ENCODE assay signal across 20 mouse cellular contexts in the genomic region with DNA sequence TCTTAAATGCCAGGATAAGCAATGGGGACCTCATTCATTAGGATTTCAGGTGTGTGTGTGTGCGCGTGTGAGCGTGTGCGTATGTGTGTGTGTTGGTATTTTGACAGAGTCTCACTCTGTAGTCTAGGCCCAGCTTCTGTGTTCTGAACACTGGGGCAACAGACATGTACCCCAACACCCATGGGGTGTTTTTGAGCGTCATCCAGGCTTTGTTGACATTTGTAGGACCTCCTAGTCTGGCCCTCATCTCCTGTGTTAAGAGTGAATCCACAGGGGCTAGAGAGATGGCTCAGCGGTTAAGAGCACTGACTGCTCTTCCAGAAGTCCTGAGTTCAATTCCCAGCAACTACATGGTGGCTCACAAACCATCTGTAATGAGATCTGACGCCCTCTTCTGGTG. TPM values are rescaled to one million over a fixed set of nuclear protein-coding genes. Genes with fewer than 3 reads are reported as not detected.
DNase-seq lines count a peak whose midpoint lies in the region; ATAC-seq and TF ChIP-seq lines count a peak whose summit lies in the region.
"Had no signal": no experiment of that assay in that cellular context is flagged by ENCODE, and none has a peak within 500 bp of the region (broad histone marks: within the 10 kb centered on the region; RNA-seq: fewer than 3 reads in every experiment).

No protein-coding gene starts in this region.

- peak overlapping the region; percentile 97 for H3K4me2 ChIP-seq in hindbrain, embryonic 14.5 days (replicated peaks)
- H3K4me2 ChIP-seq in hindbrain, embryonic 11.5 days (replicated peaks; ENCODE audit: low read depth, low read length): no peak overlapping the region
- no peak overlapping the region for H3K4me2 ChIP-seq in midbrain, postnatal 0 days (ENCODE audit: low read depth, low read length, poor library complexity, severe bottlenecking)
- no peak overlapping the region for H3K4me2 ChIP-seq in myocyte (ENCODE audit: low read depth)

- H3K4me1 ChIP-seq in hindbrain, embryonic 14.5 days (replicated peaks; ENCODE audit: control insufficient read depth, insufficient read depth, low read length): peaks cover 16% of the 10 kb centered on the region; the same call in 1 of the 2 replicates
- H3K4me1 ChIP-seq in hindbrain, embryonic 11.5 days (replicated peaks; ENCODE audit: control insufficient read depth, insufficient read depth, low read length): no peaks in the 10 kb centered on the region; the same call in 1 of the 2 replicates
- H3K4me1 ChIP-seq in midbrain, embryonic 10.5 days: peaks cover 32% of the 10 kb centered on the region
- H3K4me1 ChIP-seq in midbrain, postnatal 0 days (ENCODE audit: insufficient read depth, low read length): no peaks in the 10 kb centered on the region

- ATAC-seq in hindbrain, embryonic 14.5 days (ENCODE audit: low FRiP score): no peak
- no peak for ATAC-seq in hindbrain, embryonic 11.5 days (ENCODE audit: low FRiP score)
- no peak for ATAC-seq in midbrain, postnatal 0 days (ENCODE audit: low FRiP score)
- ATAC-seq in inflammation-experienced regulatory T-cells, adult 6 months: no peak

- no peaks in the 10 kb centered on the region for H3K79me2 ChIP-seq in myocyte (ENCODE audit: control insufficient read depth, insufficient read depth)

- 95% methylated on average over 7 of the region's 7 CpGs for WGBS in hindbrain, embryonic 14.5 days
- WGBS in hindbrain, embryonic 11.5 days: 94% methylated on average over 7 of the region's 7 CpGs
- WGBS in midbrain, embryonic 10.5 days: 95% methylated on average over 7 of the region's 7 CpGs
- WGBS in midbrain, postnatal 0 days: 96% methylated on average over 7 of the region's 7 CpGs

- H3K36me3 ChIP-seq in hindbrain, embryonic 14.5 days (replicated peaks; ENCODE audit: control insufficient read depth, insufficient read depth): no peaks in the 10 kb centered on the region
- H3K36me3 ChIP-seq in hindbrain, embryonic 11.5 days (ENCODE audit: control insufficient read depth, insufficient read depth, low read length): no peaks in the 10 kb centered on the region
- H3K36me3 ChIP-seq in midbrain, embryonic 10.5 days: no peaks in the 10 kb centered on the region
- no peaks in the 10 kb centered on the region for H3K36me3 ChIP-seq in midbrain, postnatal 0 days (ENCODE audit: insufficient read depth, low read length)
- H3K36me3 ChIP-seq in myocyte (ENCODE audit: control insufficient read depth, insufficient read depth): no peaks in the 10 kb centered on the region
- H3K36me3 ChIP-seq: embryonic facial prominence, embryonic 13.5 days; limb, embryonic 15.5 days; liver, embryonic 15.5 days had no signal

- peak overlapping the region; percentile 56; the same call in 1 of the 2 replicates for H3K9ac ChIP-seq in hindbrain, embryonic 14.5 days
- H3K9ac ChIP-seq in hindbrain, embryonic 11.5 days (ENCODE audit: low read depth, low read length): no peak overlapping the region
- H3K9ac ChIP-seq in midbrain, postnatal 0 days (replicated peaks; ENCODE audit: low read length, poor library complexity, severe bottlenecking): no peak overlapping the region
- H3K9ac ChIP-seq: limb, embryonic 15.5 days; liver, embryonic 15.5 days had no signal

- H3K4me3 ChIP-seq in hindbrain, embryonic 14.5 days (replicated peaks; ENCODE audit: low read length): no peak overlapping the region
- no peak overlapping the region for H3K4me3 ChIP-seq in hindbrain, embryonic 11.5 days (ENCODE audit: low read depth, low read length)
- H3K4me3 ChIP-seq in midbrain, embryonic 10.5 days: no peak overlapping the region
- no peak overlapping the region for H3K4me3 ChIP-seq in midbrain, postnatal 0 days (ENCODE audit: low read depth, low read length)
- peak overlapping the region; percentile 38 for H3K4me3 ChIP-seq in myocyte

- peak; percentile 63 for DNase-seq in cerebellum, adult 9-10 months
- DNase-seq in cerebellum, postnatal 25 days: no peak
- DNase-seq in hindbrain, embryonic 14.5 days (ENCODE audit: low spot score): no peak
- no peak for DNase-seq in hindbrain, embryonic 11.5 days (ENCODE audit: low spot score)
- DNase-seq in midbrain, embryonic 10.5 days (ENCODE audit: low spot score): no peak
- DNase-seq in midbrain, postnatal 0 days (ENCODE audit: low spot score): no peak
- DNase-seq: adrenal gland, postnatal 10 days; gastrocnemius, postnatal 25 days; lung, postnatal 10 days; right cerebral cortex, postnatal 14 days had no signal

- H3K27me3 ChIP-seq in hindbrain, embryonic 14.5 days (ENCODE audit: control insufficient read depth, insufficient read depth, low read length): no peaks in the 10 kb centered on the region
- no peaks in the 10 kb centered on the region for H3K27me3 ChIP-seq in hindbrain, embryonic 11.5 days (ENCODE audit: control insufficient read depth, insufficient read depth, low read length)
- no peaks in the 10 kb centered on the region for H3K27me3 ChIP-seq in midbrain, embryonic 10.5 days (ENCODE audit: low read depth, poor library complexity, severe bottlenecking)
- H3K27me3 ChIP-seq in midbrain, postnatal 0 days (ENCODE audit: insufficient read depth, low read length): no peaks in the 10 kb centered on the region
- no peaks in the 10 kb centered on the region for H3K27me3 ChIP-seq in myocyte (ENCODE audit: control insufficient read depth, insufficient read depth, insufficient read length)
- H3K27me3 ChIP-seq: embryonic facial prominence, embryonic 13.5 days; limb, embryonic 15.5 days had no signal

- H3K27ac ChIP-seq in hindbrain, embryonic 14.5 days: no peak overlapping the region; the same call in 1 of the 2 replicates
- no peak overlapping the region for H3K27ac ChIP-seq in hindbrain, embryonic 11.5 days (ENCODE audit: low read depth, low read length)
- H3K27ac ChIP-seq in midbrain, embryonic 10.5 days (replicated peaks): peak overlapping the region; percentile 84; the same call in 1 of the 2 replicates
- H3K27ac ChIP-seq in midbrain, postnatal 0 days (ENCODE audit: low read depth, low read length): no peak overlapping the region
- H3K27ac ChIP-seq: embryonic facial prominence, embryonic 13.5 days; heart, adult 2 months; kidney, postnatal 0 days; limb, embryonic 15.5 days; liver, embryonic 15.5 days had no signal

- no peak for TF ChIP-seq POLR2A in myocyte (IDR thresholded peaks at IDR 0.05; ENCODE audit: insufficient read length, low read depth)

- H3K9me3 ChIP-seq in hindbrain, embryonic 14.5 days (ENCODE audit: control insufficient read depth, low read length): no peaks in the 10 kb centered on the region
- no peaks in the 10 kb centered on the region for H3K9me3 ChIP-seq in hindbrain, embryonic 11.5 days (ENCODE audit: control insufficient read depth, low read length)
- H3K9me3 ChIP-seq in midbrain, embryonic 10.5 days (replicated peaks): peaks cover 6% of the 10 kb centered on the region; the same call in 1 of the 2 replicates
- no peaks in the 10 kb centered on the region for H3K9me3 ChIP-seq in midbrain, postnatal 0 days (ENCODE audit: low read length)
- H3K9me3 ChIP-seq: embryonic facial prominence, embryonic 13.5 days; limb, embryonic 15.5 days; liver, embryonic 15.5 days had no signal

- H3ac ChIP-seq in myocyte (ENCODE audit: control insufficient read depth, insufficient read length): no peak overlapping the region

- no peak for TF ChIP-seq CTCF in midbrain, postnatal 0 days (IDR thresholded peaks at IDR 0.05)

TF ChIP-seq in myocyte, 11 proteins besides CTCF, POLR2A, EP300 and RAD21 (continues in another document):
- no peak for TF ChIP-seq TCF12 (IDR thresholded peaks at IDR 0.05; ENCODE audit: insufficient read depth, poor library complexity, severe bottlenecking)
- no peak for TF ChIP-seq POLR2AphosphoS2 (IDR thresholded peaks at IDR 0.05; ENCODE audit: insufficient read length, low read depth)
- TF ChIP-seq E2F4 (IDR thresholded peaks at IDR 0.05; ENCODE audit: insufficient read depth): no peak
- TF ChIP-seq REST (IDR thresholded peaks at IDR 0.05; ENCODE audit: insufficient read depth, insufficient read length): no peak
- no peak for TF ChIP-seq MYOD1 (IDR thresholded peaks at IDR 0.05; ENCODE audit: control insufficient read depth in 1 of 3, insufficient read length in 2 of 3, low read depth in 2 of 3)
- TF ChIP-seq MYOG (IDR thresholded peaks at IDR 0.05; ENCODE audit: control insufficient read depth in 1 of 3, insufficient read depth in 1 of 3, insufficient read length in 2 of 3, low read depth in 2 of 3): no peak
- TF ChIP-seq TCF3 (IDR thresholded peaks at IDR 0.05; ENCODE audit: insufficient read length, low read depth): no peak
- no peak for TF ChIP-seq MAX (IDR thresholded peaks at IDR 0.05; ENCODE audit: low read depth)

RNA-seq across cellular contexts. Expression of a gene that starts 1.0 kb away (rescaled TPM):
- polyA plus RNA-seq in hindbrain, embryonic 14.5 days (2014; fragmentation: Nextera tagmentation; extraction: Ambion mirVana): 6.8 and 6.9 TPM in 2 replicates
- 7.9 and 10.2 TPM in 2 replicates for polyA plus RNA-seq in hindbrain, embryonic 11.5 days (2014; fragmentation: Nextera tagmentation; extraction: Ambion mirVana)
- 7.2 and 8.9 TPM in 2 replicates for polyA plus RNA-seq in midbrain, embryonic 10.5 days (2016; fragmentation: Nextera tagmentation; extraction: Ambion mirVana)
- total RNA-seq in midbrain, postnatal 0 days (2014; rRNA removed): 8.3 and 11.6 TPM in 2 replicates
- 5.7 and 6.7 TPM in 2 replicates for polyA plus RNA-seq in midbrain, postnatal 0 days (2015; fragmentation: Nextera tagmentation; extraction: Ambion mirVana)
- polyA plus RNA-seq in myocyte (2012; fragmentation: generic; extraction: Trizol): 7.1 TPM
- 1 to 10 TPM in 2 of 3 experiments, under 1 TPM in 1; 0.80 to 1.5 (median 1.2) TPM for polyA plus RNA-seq in inflammation-experienced regulatory T-cells, adult 6 months (2017; shearing (Covaris generic))

RNA-seq across cellular contexts. Expression of a gene that starts 11.5 kb away (rescaled TPM):
- 0.30 and 0.58 TPM in 2 replicates for polyA plus RNA-seq in hindbrain, embryonic 14.5 days (2014; fragmentation: Nextera tagmentation; extraction: Ambion mirVana)
- polyA plus RNA-seq in hindbrain, embryonic 11.5 days (2014; fragmentation: Nextera tagmentation; extraction: Ambion mirVana): 0.18 and 0.26 TPM in 2 replicates
- 0.23 and 0.39 TPM in 2 replicates for polyA plus RNA-seq in midbrain, embryonic 10.5 days (2016; fragmentation: Nextera tagmentation; extraction: Ambion mirVana)
- total RNA-seq in midbrain, postnatal 0 days (2014; rRNA removed): 2.1 and 2.2 TPM in 2 replicates
- 0.79 and 1.2 TPM in 2 replicates for polyA plus RNA-seq in midbrain, postnatal 0 days (2015; fragmentation: Nextera tagmentation; extraction: Ambion mirVana)
- 22.4 TPM for polyA plus RNA-seq in myocyte (2012; fragmentation: generic; extraction: Trizol)
- 1 to 10 TPM in 2 of 3 experiments, under 1 TPM in 1; 0.21 to 1.3 (median 1.0) TPM for polyA plus RNA-seq in inflammation-experienced regulatory T-cells, adult 6 months (2017; shearing (Covaris generic))

RNA-seq across cellular contexts. Expression of a gene that starts 52.2 kb away (rescaled TPM):
- 0.13 and 0.14 TPM in 2 replicates for polyA plus RNA-seq in hindbrain, embryonic 14.5 days (2014; fragmentation: Nextera tagmentation; extraction: Ambion mirVana)
- not detected in 2 replicates for polyA plus RNA-seq in hindbrain, embryonic 11.5 days (2014; fragmentation: Nextera tagmentation; extraction: Ambion mirVana)
- 0.10 TPM in 1 of 2 replicates, not detected in the other for polyA plus RNA-seq in midbrain, embryonic 10.5 days (2016; fragmentation: Nextera tagmentation; extraction: Ambion mirVana)
- not detected in 2 replicates for total RNA-seq in midbrain, postnatal 0 days (2014; rRNA removed)
- 0.17 and 0.21 TPM in 2 replicates for polyA plus RNA-seq in midbrain, postnatal 0 days (2015; fragmentation: Nextera tagmentation; extraction: Ambion mirVana)
- 0.35 TPM for polyA plus RNA-seq in myocyte (2012; fragmentation: generic; extraction: Trizol)
- polyA plus RNA-seq in inflammation-experienced regulatory T-cells, adult 6 months (2017; shearing (Covaris generic)): under 1 TPM; 0.21 to 0.34 (median 0.29) TPM
- total RNA-seq: layer of hippocampus, postnatal 36 days; left cerebral cortex, postnatal 36 days; neutrophil, adult 5-6 weeks had no signal

Comparison
In these comparisons a context has a peak if more than half of its experiments do, and no peak if none do; other contexts are left out.
1. RNA of a gene that starts 11.5 kb away (polyA plus RNA-seq): 22.4 TPM in myocyte (single experiment); 0.21 to 1.3 TPM in inflammation-experienced regulatory T-cells, adult 6 months, 0.79 to 1.2 TPM in midbrain, postnatal 0 days, 0.30 to 0.58 TPM in hindbrain, embryonic 14.5 days, 0.18 to 0.26 TPM in hindbrain, embryonic 11.5 days and 0.23 to 0.39 TPM in midbrain, embryonic 10.5 days; every median in the first group is over 10 times any median in the second.